Mouse (Mus musculus) G1E (cell line): ENCODE results near the gene Neurl4.

Experiments
- CTCF ChIP-seq: IDR thresholded peaks from 2 replicates; pipeline ENCODE4 v1.5.1; 2012; ENCODE audit warnings: low read depth, low read length, inconsistent platforms, mixed read lengths
- POLR2AphosphoS5 ChIP-seq: IDR thresholded peaks from 2 replicates; pipeline ENCODE4 v1.6.1; 2012; ENCODE audit warnings: low read depth, low read length, inconsistent platforms; ENCODE audit not compliant: insufficient replicate concordance

DNA sequence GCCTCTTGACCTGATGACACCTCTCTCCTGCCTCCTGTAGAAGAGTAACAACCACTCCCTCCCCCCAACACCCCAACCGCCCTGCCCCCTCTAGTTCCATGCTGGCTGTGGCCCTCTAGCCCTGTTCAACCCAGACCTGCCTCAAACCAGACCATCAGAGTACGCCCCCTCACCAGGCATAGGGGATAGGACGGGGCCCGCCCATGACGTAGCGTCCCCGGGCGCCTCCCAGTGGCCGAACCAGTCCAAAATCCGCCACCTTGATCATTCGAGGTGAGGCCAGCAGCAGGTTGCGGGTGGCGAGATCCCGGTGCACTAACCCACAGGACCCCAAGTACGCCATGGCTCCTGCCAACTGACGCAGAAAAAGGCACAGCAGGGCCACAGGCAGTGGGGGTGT lies 45.5 kb upstream of the Neurl4 start:
- TF ChIP-seq CTCF, result peak; percentile 21; the same call in 1 of the 2 replicates
- no peak for TF ChIP-seq POLR2AphosphoS5
